Mouse (Mus musculus) hindbrain, embryonic 16.5 days (tissue): Measurements from ENCODE around the gene Sgpp1. TPM values are rescaled to one million over a fixed set of nuclear protein-coding genes. Genes with fewer than 3 reads are reported as not detected.

Experiments used
- ATAC-seq: fragments of 200-750 bp; cut with Nextera tagmentation; 2 replicates; pipeline ENCODE4 v1.8.0; 2017; ENCODE audit warnings: moderate TSS enrichment, moderate library complexity
- H3K27ac ChIP-seq: fragments of 300-500 bp; sonication (generic); 2 replicates; pipeline ENCODE4 v1.5.1; 2014; ENCODE audit warnings: low read depth, mild to moderate bottlenecking, control low read depth, low read length, moderate library complexity
- H3K27me3 ChIP-seq: fragments of 300-500 bp; sonication (generic); replicated peaks from 2 replicates; pipeline ENCODE4 v1.6.1; 2014; ENCODE audit warnings: low read length; ENCODE audit not compliant: control insufficient read depth, insufficient read depth
- H3K36me3 ChIP-seq: fragments of 300-500 bp; sonication (generic); 2 replicates; pipeline ENCODE4 v1.6.1; 2014; ENCODE audit warnings: mild to moderate bottlenecking, low read length, moderate library complexity, mixed read lengths; ENCODE audit not compliant: control insufficient read depth, insufficient read depth
- H3K4me1 ChIP-seq: fragments of 300-500 bp; sonication (generic); 2 replicates; pipeline ENCODE4 v1.6.1; 2014; ENCODE audit warnings: low read depth, low read length; ENCODE audit not compliant: control insufficient read depth, insufficient read depth
- H3K4me2 ChIP-seq: fragments of 300-500 bp; sonication (generic); 2 replicates; pipeline ENCODE4 v1.6.1; 2014; ENCODE audit warnings: mild to moderate bottlenecking, low read length, control low read depth, moderate library complexity
- H3K4me3 ChIP-seq: fragments of 300-500 bp; sonication (generic); 2 replicates; pipeline ENCODE4 v1.5.1; 2014; ENCODE audit warnings: mild to moderate bottlenecking, low read length, control low read depth, moderate library complexity
- H3K9ac ChIP-seq: fragments of 300-500 bp; sonication (generic); 2 replicates; pipeline ENCODE4 v1.6.1; 2014; ENCODE audit warnings: low read depth, mild to moderate bottlenecking, control low read depth, low read length, moderate library complexity
- H3K9me3 ChIP-seq: fragments of 300-500 bp; sonication (generic); 2 replicates; pipeline ENCODE4 v1.6.1; 2014; ENCODE audit warnings: mild to moderate bottlenecking, low read length, moderate library complexity; ENCODE audit not compliant: control insufficient read depth
- WGBS: fragments of 180-500 bp; shearing (Covaris S2); extraction: QIAGEN DNeasy Blood & Tissue Kit; methylation state at CpG from one replicate; pipeline ENCODE4 v1.1.7; 2014; 5-methylcytosine and 5-hydroxymethylcytosine counted together
- polyA plus RNA-seq: library from polyadenylated mRNA; unstranded; fragments of >200 nt; fragmentation: Nextera tagmentation; extraction: Ambion mirVana; gene quantifications from 2 replicates; pipeline ENCODE4 v1.2.1, GENCODE M21; 2015

Gene Sgpp1
- polyA plus RNA-seq, 1 experiment from 2014 or later, result 12.2 TPM

DNA sequence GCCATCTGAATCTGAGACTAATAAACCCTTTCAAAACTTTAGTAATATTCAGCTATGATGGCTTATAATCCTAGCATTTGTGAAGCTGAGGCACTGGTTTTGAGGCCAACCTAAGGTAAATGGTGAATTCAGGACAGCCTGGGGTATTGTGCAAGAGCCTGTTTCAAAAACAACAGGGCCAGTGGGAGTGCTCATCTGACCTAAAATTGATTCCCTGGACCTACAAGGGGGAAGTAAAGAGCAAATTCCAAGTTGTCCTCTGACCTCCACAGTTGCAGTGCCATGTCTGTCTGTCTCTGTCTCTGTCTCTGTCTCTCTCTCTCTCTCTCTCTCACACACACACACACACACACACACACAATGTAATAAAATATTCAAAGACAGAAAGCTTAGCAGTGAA lies 68.6 kb downstream of the Sgpp1 start:
- no peak for ATAC-seq
- no peak overlapping the region for H3K9ac ChIP-seq
- peaks cover 10% of the 10 kb centered on the region for H3K4me1 ChIP-seq
- H3K4me2 ChIP-seq, result no peak overlapping the region
- no peak overlapping the region for H3K4me3 ChIP-seq
- H3K9me3 ChIP-seq, result no peaks in the 10 kb centered on the region
- no peaks in the 10 kb centered on the region for H3K27me3 ChIP-seq
- no peak overlapping the region for H3K27ac ChIP-seq
- no peaks in the 10 kb centered on the region for H3K36me3 ChIP-seq

DNA sequence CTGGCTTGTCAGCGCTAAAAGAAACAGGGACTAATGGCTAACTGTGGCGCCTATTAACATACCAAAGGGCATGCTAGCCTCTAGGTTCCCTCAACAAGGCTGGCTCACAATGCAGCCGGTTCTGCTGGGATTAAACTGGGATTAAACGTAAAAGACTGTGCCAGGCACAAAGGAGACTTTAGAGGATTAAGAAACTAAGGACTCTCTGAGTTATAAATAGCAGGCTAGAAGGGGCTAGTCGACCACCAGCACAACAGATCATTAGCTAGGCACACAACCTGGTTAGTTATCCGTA lies 71.1 kb downstream of the Sgpp1 start:
- Histone ChIP-seq H3K9ac (no peak overlapping the region), H3K4me1 (0 out of 2 replicates have a peak, but pooled peaks cover 2% of the 10 kb centered on the region), H3K4me2 (no peak overlapping the region), H3K27me3 (no peaks in the 10 kb centered on the region), H3K9me3 (no peaks in the 10 kb centered on the region), H3K36me3 (no peaks in the 10 kb centered on the region), H3K4me3 (no peak overlapping the region), H3K27ac (no peak overlapping the region)
- no peak for ATAC-seq
- 17% methylated on average over 6 of the region's 6 CpGs for WGBS

Other genes with a start within 250 kb of the Sgpp1 start
- gene Ppp2r5e, start 139.5 kb downstream of the Sgpp1 start, polyA plus RNA-seq, result 14.5 and 15.5 TPM in 2 replicates
- 4.3 and 7.1 TPM in 2 replicates for gene Wdr89, start 66.2 kb downstream of the Sgpp1 start, polyA plus RNA-seq
- 41.3 and 42.6 TPM in 2 replicates for gene Syne2, start 82.4 kb upstream of the Sgpp1 start, polyA plus RNA-seq